Mouse (Mus musculus): ENCODE data around the gene Slc43a3.

Slc43a3 gene

GRCm38 (mm10) chr2:84980188-84980587 lies 43.8 kb downstream of the Slc43a3 start, which contains the start of gene Prg2:
TSS of gene Prg2 (plus strand) at chr2:84980461.
- no peak for DNase-seq (ENCODE audit: low spot score in 2 of 2)

DNA sequence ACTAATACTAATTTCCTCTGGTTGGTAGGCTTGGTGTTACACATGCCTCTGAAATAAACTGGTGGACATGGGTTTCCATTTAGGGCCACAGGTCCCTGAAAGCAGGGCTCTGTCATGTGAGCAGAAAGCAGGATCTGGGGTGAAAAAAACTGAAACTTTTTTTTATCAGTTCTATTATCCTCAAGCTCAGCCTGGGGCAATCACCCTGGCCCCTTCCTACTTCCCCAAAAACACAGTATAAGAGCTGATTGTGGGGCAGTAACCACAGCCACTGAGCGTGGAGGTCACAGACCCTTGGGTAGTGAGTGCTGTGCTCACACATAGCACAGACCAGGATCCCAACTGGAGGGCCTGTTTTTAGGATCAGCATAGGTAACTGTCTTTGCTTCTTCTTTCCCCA lies 51.6 kb downstream of the Slc43a3 start, which contains the start of gene Prg3:
TSS of gene Prg3 (plus strand) at position 286 of the 400 bp plus-strand sequence.
- no peak for DNase-seq (ENCODE audit: low spot score in 2 of 2)

- no peak for DNase-seq (ENCODE audit: low spot score in 2 of 2)
Measured at GRCm38 (mm10) chr2:84996376-84996775, 60.0 kb downstream of the Slc43a3 start.

DNA sequence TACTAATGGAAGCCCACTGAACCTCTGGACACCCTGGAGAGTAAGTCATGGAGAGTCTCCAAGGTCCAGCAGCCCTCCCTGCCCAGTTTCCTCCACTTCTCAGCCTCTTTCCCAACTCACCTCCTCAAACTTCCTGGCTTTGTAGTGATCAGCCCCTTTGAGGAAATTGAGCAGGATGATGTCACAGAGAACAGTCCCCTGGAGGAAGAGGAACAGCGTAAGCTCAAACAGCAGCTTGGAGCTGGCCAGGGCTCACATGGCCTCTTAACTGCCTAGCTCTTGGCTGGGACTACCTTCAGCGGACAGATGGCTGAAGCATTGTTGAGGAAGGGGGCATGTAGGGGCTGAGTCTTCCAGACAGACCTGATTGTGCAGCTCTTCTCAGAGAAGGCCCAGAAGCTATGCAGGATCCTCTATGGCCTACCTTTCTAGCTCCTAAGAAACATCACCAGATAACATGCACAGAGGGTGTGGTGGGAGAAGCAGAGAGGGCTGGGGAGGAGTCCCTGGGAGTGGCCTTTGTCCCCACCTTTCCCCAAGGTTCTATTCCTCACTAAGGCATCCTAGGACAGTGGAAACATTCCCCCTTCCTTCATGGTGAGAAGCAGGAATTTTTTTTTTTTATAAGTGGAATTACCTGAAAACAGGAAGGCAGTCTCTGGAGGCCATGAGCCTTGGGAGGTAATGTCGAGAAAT lies 63.3 kb downstream of the Slc43a3 start:
- DNase-seq (ENCODE audit: low spot score in 2 of 2): no peak

DNA sequence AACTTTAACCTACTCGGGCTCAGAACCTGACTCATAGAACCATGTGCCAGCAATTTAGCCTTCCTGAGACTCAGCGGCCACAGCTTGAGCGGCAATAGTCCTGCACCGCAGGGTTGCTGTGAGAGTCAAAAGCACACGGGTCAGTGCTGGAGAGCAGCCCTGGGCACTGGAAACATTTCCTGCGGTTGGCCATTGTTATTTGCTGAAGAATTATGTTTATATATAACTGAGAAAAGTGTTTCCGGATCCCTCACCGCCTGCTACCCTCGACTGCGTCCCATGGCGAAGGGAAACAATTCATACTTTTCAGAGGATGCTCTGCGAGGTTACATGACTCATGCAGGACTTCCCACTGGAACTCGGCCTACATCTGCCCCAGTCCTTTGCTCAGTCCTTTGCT lies 65.1 kb downstream of the Slc43a3 start:
- no peak for DNase-seq (ENCODE audit: low spot score in 2 of 2)

DNA sequence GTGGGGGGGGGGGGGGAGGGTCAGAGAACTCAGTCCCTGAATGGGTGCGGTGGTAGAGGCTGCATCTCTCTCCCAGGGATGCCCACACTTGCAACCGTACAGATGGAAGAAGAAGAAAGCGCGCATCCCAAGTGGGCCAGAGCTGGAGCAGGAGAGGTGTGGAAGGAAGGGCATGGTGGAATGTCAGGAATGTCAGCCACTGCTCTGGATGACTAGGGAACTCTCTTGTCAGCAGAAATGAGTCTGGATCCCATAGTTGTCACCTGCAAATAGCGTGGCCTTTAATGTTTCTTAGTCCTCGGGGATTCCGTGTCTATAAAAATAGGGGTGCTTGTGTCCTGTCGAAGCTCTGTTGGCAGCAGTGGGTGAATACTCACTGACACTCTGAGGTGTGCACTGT lies 66.2 kb downstream of the Slc43a3 start:
- no peak for DNase-seq (ENCODE audit: low spot score in 2 of 2)

DNA sequence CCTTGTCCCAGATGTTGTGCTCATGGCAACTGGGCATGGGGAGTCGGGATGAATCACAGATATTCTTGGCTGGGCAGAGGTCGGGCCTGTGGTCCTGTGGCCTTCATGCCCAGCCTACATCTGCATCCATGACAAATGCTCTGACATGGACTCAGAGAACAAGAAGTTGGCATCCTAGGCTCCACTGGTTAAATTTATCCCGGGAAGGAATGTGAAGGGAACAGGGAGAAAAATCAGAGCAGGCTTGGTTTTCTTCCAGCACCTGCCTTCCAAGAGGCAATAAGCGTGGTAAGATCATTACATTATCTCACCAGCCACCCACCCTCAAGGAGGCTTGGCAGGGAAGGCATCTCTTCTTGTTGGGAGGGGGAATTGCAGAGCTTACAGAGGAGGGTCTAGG lies 68.0 kb downstream of the Slc43a3 start:
- DNase-seq (ENCODE audit: low spot score in 2 of 2): peak in 1 of 2 experiments; percentile 19

DNA sequence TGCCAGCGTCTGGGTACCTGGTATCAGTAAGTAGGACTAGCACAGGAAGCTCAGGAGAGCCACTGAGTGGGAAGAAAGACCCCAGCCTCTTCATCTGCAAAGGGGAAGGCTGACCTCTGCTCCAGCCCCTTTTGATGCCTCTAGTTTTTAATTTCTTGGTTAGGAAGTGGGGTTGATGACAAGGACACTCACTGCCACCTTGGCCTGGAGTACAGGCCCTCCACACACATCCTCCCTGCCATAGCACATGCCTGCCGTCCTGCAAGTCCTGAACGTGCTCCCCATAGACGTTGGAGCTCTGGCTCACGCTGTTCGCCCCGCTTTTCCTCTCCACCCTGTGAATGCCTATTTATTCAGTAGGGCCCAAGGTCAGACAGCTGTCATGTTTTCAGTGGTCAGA lies 70.2 kb downstream of the Slc43a3 start:
- no peak for DNase-seq (ENCODE audit: low spot score in 2 of 2)

GRCm38 (mm10) chr2:85007729-85008128 lies 71.3 kb downstream of the Slc43a3 start:
- DNase-seq (ENCODE audit: low spot score in 2 of 2): no peak

Measured in frontal cortex, postnatal 14 days (tissue).